Mouse (Mus musculus) CH12.LX (cell line): ENCODE measurements at regions not wholly inside any gene's neighbourhood (a gene's known extent, or its start where the extent isn't known, plus 50 kb on each side); places are given as distances from the start of the nearest gene placed in this dataset.

ENCODE experiments used
- DNase-seq: peaks from one replicate; pipeline ENCODE4 v3.0.0-alpha.2; 2013; ENCODE audit errors: extremely low read depth
- H3K27ac ChIP-seq: 2 replicates; pipeline ENCODE4 v1.5.1; 2012; ENCODE audit warnings: low read depth, mild to moderate bottlenecking, control low read depth, moderate library complexity; ENCODE audit not compliant: insufficient read depth
- H3K27me3 ChIP-seq: replicated peaks from 2 replicates; pipeline ENCODE3; 2012; ENCODE audit warnings: inconsistent platforms
- H3K36me3 ChIP-seq, 2 experiments: replicated peaks in 1 of 2; 2 replicates each; pipeline versions ENCODE3 to v1.6.1; 2012; ENCODE audit warnings: inconsistent platforms in 1 of 2, low read length in 1 of 2, mild to moderate bottlenecking in 1 of 2, mixed read lengths in 1 of 2, moderate library complexity in 1 of 2; ENCODE audit not compliant: control insufficient read depth in 1 of 2, insufficient read depth in 1 of 2
- H3K4me1 ChIP-seq, 2 experiments: 2 replicates each; pipeline ENCODE4 v1.6.1; 2012; ENCODE audit warnings: inconsistent platforms in 1 of 2, moderate library complexity in 1 of 2; ENCODE audit not compliant: insufficient read depth in 2 of 2, control insufficient read depth in 1 of 2
- H3K4me2 ChIP-seq: 2 replicates; pipeline ENCODE4 v1.6.1; 2012; ENCODE audit warnings: low read depth, mild to moderate bottlenecking, control low read depth; ENCODE audit not compliant: poor library complexity, insufficient read depth, severe bottlenecking
- H3K4me3 ChIP-seq, 3 experiments: fragments of 150-350 bp in 1 of 3; sonication (generic) in 1 of 3; replicated peaks in 1 of 3; 2 replicates each; pipeline versions ENCODE3 to v1.5.1; 2011 to 2012; ENCODE audit warnings: low read depth in 2 of 3, low read length in 2 of 3, mild to moderate bottlenecking in 2 of 3, moderate library complexity in 2 of 3, control low read depth in 1 of 3, improper control_type of control experiment in 1 of 3, inconsistent platforms in 1 of 3, mixed read lengths in 1 of 3; ENCODE audit not compliant: poor library complexity in 1 of 3
- H3K79me2 ChIP-seq: replicated peaks from 2 replicates; pipeline ENCODE4 v1.6.1; 2012; ENCODE audit warnings: mild to moderate bottlenecking, moderate library complexity; ENCODE audit not compliant: control insufficient read depth, poor library complexity, insufficient read depth, severe bottlenecking; ENCODE audit errors: extremely low read depth
- H3K9ac ChIP-seq: 2 replicates; pipeline ENCODE4 v1.6.1; 2012; ENCODE audit warnings: low read depth, mild to moderate bottlenecking, control low read depth, moderate library complexity; ENCODE audit not compliant: insufficient read depth
- H3K9me3 ChIP-seq: replicated peaks from 2 replicates; pipeline ENCODE3; 2012; ENCODE audit warnings: low read length, inconsistent platforms, mixed read lengths
- CHD2 ChIP-seq: IDR thresholded peaks from 2 replicates; pipeline ENCODE4 v1.6.1; 2011; ENCODE audit warnings: low read length, improper control_type of control experiment
- CTCF ChIP-seq, 2 experiments: IDR thresholded peaks in 1 of 2; conservative IDR thresholded peaks in 1 of 2; 2 replicates each; pipeline ENCODE4 v1.5.1; 2011 to 2012; ENCODE audit warnings: low read depth in 2 of 2, low read length in 2 of 2, improper control_type of control experiment in 1 of 2, inconsistent platforms in 1 of 2, mild to moderate bottlenecking in 1 of 2, moderate library complexity in 1 of 2
- ELF1 ChIP-seq: IDR thresholded peaks from 2 replicates; pipeline ENCODE4 v1.6.1; 2014; ENCODE audit warnings: low read depth, mild to moderate bottlenecking, inconsistent platforms, low read length, improper control_type of control experiment
- EP300 ChIP-seq: IDR thresholded peaks from 2 replicates; pipeline ENCODE4 v1.6.1; 2011; ENCODE audit warnings: low read length, improper control_type of control experiment
- GABPA ChIP-seq: IDR thresholded peaks from 2 replicates; pipeline ENCODE4 v1.6.1; 2012; ENCODE audit warnings: low read depth, low read length, improper control_type of control experiment, inconsistent platforms; ENCODE audit not compliant: insufficient replicate concordance
- IRF4 ChIP-seq: IDR thresholded peaks from 2 replicates; pipeline ENCODE4 v1.6.1; 2014; ENCODE audit warnings: low read depth, mild to moderate bottlenecking, inconsistent platforms, low read length, improper control_type of control experiment
- JUN ChIP-seq: IDR thresholded peaks from 2 replicates; pipeline ENCODE4 v1.6.1; 2011; ENCODE audit warnings: low read depth, mild to moderate bottlenecking, low read length, improper control_type of control experiment, moderate library complexity; ENCODE audit not compliant: insufficient read depth
- MAZ ChIP-seq: IDR thresholded peaks from 2 replicates; pipeline ENCODE4 v1.6.1; 2012; ENCODE audit warnings: low read depth, mild to moderate bottlenecking, inconsistent platforms, low read length, improper control_type of control experiment, moderate library complexity
- MEF2A ChIP-seq: IDR thresholded peaks from 2 replicates; pipeline ENCODE4 v1.6.1; 2014; ENCODE audit warnings: low read depth, mild to moderate bottlenecking, inconsistent platforms, low read length, improper control_type of control experiment, borderline replicate concordance
- MXI1 ChIP-seq: IDR thresholded peaks from 2 replicates; pipeline ENCODE4 v1.6.1; 2011; ENCODE audit warnings: mild to moderate bottlenecking, low read depth, low read length, improper control_type of control experiment
- MYC ChIP-seq: IDR thresholded peaks from 2 replicates; pipeline ENCODE4 v1.6.1; 2011; ENCODE audit warnings: low read depth, mild to moderate bottlenecking, improper control_type of control experiment, low read length
- PAX5 ChIP-seq: IDR thresholded peaks from 2 replicates; pipeline ENCODE4 v1.6.1; 2012; ENCODE audit warnings: low read length, inconsistent platforms, mixed read lengths
- POLR2AphosphoS2 ChIP-seq: IDR thresholded peaks from 2 replicates; pipeline ENCODE4 v1.6.1; 2011; ENCODE audit warnings: low read depth, low read length, improper control_type of control experiment
- RAD21 ChIP-seq: IDR thresholded peaks from 2 replicates; pipeline ENCODE4 v1.6.1; 2011; ENCODE audit warnings: low read depth, mild to moderate bottlenecking, low read length, improper control_type of control experiment, moderate library complexity
- RCOR1 ChIP-seq: conservative IDR thresholded peaks from 2 replicates; pipeline ENCODE4 v1.6.1; 2012; ENCODE audit warnings: low read depth, mild to moderate bottlenecking, inconsistent platforms, low read length, improper control_type of control experiment
- SIN3A ChIP-seq: IDR thresholded peaks from 2 replicates; pipeline ENCODE4 v1.6.1; 2012; ENCODE audit warnings: low read length, improper control_type of control experiment, inconsistent platforms
- SMC3 ChIP-seq: IDR thresholded peaks from 2 replicates; pipeline ENCODE4 v1.6.1; 2011; ENCODE audit warnings: low read depth, low read length, improper control_type of control experiment
- TBP ChIP-seq: conservative IDR thresholded peaks from 2 replicates; pipeline ENCODE4 v1.6.1; 2011; ENCODE audit warnings: low read depth, low read length, improper control_type of control experiment
- UBTF ChIP-seq: IDR thresholded peaks from 2 replicates; pipeline ENCODE4 v1.6.1; 2012; ENCODE audit warnings: low read depth, mild to moderate bottlenecking, inconsistent platforms, low read length, improper control_type of control experiment, moderate library complexity
- USF1 ChIP-seq: IDR thresholded peaks from 2 replicates; pipeline ENCODE4 v1.6.1; 2014; ENCODE audit warnings: low read depth, mild to moderate bottlenecking, inconsistent platforms, low read length, improper control_type of control experiment
- ZC3H11A ChIP-seq: IDR thresholded peaks from 2 replicates; pipeline ENCODE4 v1.6.1; 2012; ENCODE audit warnings: low read depth, mild to moderate bottlenecking, inconsistent platforms, low read length, improper control_type of control experiment
- ZMIZ1 ChIP-seq: IDR thresholded peaks from 2 replicates; pipeline ENCODE4 v1.6.1; 2012; ENCODE audit warnings: low read depth, mild to moderate bottlenecking, inconsistent platforms, low read length, improper control_type of control experiment
- ZNF384 ChIP-seq: IDR thresholded peaks from 2 replicates; pipeline ENCODE4 v1.6.1; 2012; ENCODE audit warnings: low read depth, low read length, improper control_type of control experiment, inconsistent platforms
- dilution Hi-C: fragments of 300-500 bp; cut with MboI; formaldehyde crosslinking; loops from 2 replicates; pipeline ENCODE4 v1.14.3; 2020; ENCODE audit warnings: low sequenced_read_pairs; ENCODE audit not compliant: extremely low pct_unique_long_range_greater_than_20kb, extremely low pct_ligation_motif_present
- in situ Hi-C: fragments of 300-500 bp; cut with MboI; formaldehyde crosslinking; loops from 3 replicates; pipeline ENCODE4 v1.14.3; 2019; ENCODE audit warnings: low sequenced_read_pairs, low pct_ligation_motif_present, low pct_unique_long_range_greater_than_20kb, mixed read lengths

DNA sequence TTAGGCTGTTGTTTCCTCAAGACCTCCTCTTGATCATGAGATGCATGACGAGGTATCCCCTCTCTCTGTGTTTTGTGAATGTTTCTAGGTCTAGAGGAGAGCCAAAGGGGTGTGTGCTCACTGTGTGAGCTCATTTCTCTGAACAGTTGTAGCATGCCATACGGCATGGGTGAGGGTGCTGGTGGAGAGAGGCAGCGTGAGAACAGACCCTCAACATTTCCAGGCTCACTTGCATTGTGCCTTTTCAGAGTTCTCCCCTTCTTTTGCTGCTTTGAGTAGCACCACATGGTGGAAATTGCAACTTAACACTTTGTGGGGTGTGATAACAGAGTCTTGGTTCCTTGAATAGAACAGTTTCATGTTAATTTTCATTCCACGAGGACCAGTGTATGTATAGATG lies 315.8 kb downstream of the Brinp2 start:
- H3K27me3 ChIP-seq: no peaks in the 10 kb centered on the region
- no peak overlapping the region for H3K4me2 ChIP-seq
- no peak overlapping the region for H3K4me3 ChIP-seq
- no peak overlapping the region for H3K27ac ChIP-seq
- no peak for DNase-seq
- no peak for TF ChIP-seq SMC3
- TF ChIP-seq RAD21: no peak
- TF ChIP-seq CTCF (conservative IDR thresholded peaks at IDR 0.05 in 1 of 2, IDR thresholded peaks at IDR 0.05 in 1 of 2; ENCODE audit: low read depth in 2 of 2, low read length in 2 of 2): no peak
- no peak for TF ChIP-seq CHD2
- no peak for TF ChIP-seq USF1
- TF ChIP-seq JUN: no peak
- TF ChIP-seq TBP: no peak
- TF ChIP-seq GABPA: no peak
- no peak for TF ChIP-seq IRF4
- TF ChIP-seq ZC3H11A: no peak
- no peak for TF ChIP-seq UBTF
- TF ChIP-seq RCOR1: no peak
- no peak for TF ChIP-seq MEF2A
- no peak for TF ChIP-seq ZNF384
- no peak for TF ChIP-seq POLR2AphosphoS2
- H3K4me1 ChIP-seq: no peaks in the 10 kb centered on the region
- dilution Hi-C loops: no loop called here
- no peak overlapping the region for H3K9ac ChIP-seq
- H3K79me2 ChIP-seq: no peaks in the 10 kb centered on the region
- in situ Hi-C loops: no loop called here
- no peaks in the 10 kb centered on the region for H3K9me3 ChIP-seq
- no peaks in the 10 kb centered on the region for H3K36me3 ChIP-seq

DNA sequence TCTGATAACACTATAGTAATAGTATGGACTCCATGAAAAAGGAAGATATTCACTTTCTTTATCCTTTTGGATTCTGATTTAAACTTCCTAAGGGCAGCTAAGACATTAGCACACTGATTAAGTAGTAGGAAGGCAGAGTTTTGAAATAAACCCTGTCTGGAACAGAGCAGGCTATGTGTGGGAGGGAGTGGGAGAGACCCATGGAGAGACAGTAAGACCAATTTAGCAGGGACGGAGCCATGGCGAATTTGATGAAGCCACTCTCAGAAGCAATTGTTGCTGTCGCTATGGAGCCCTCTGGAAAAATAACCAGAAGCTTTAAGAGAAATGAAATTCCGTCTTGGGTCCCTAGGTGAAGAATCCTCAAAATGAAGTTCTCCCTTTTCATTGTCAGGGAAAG lies 303.5 kb downstream of the Brinp2 start:
- H3K4me2 ChIP-seq: no peak overlapping the region
- H3K9ac ChIP-seq: no peak overlapping the region
- H3K4me1 ChIP-seq: peaks cover 1 to 13% of the 10 kb centered on the region in 2 experiments; a peak in 3 of 4 replicates
- no peak for DNase-seq
- TF ChIP-seq PAX5: no peak
- no peak for TF ChIP-seq RAD21
- no peak for TF ChIP-seq POLR2AphosphoS2
- no peak for TF ChIP-seq MXI1
- no peak for TF ChIP-seq MYC
- no peak for TF ChIP-seq ZMIZ1
- TF ChIP-seq GABPA: no peak
- TF ChIP-seq IRF4: no peak
- no peak for TF ChIP-seq EP300
- no peak for TF ChIP-seq ELF1
- TF ChIP-seq MAZ: no peak
- no peak for TF ChIP-seq SIN3A
- no peak for TF ChIP-seq CTCF (conservative IDR thresholded peaks at IDR 0.05 in 1 of 2, IDR thresholded peaks at IDR 0.05 in 1 of 2; ENCODE audit: low read depth in 2 of 2, low read length in 2 of 2)
- dilution Hi-C loops (no loop called here), in situ Hi-C loops (no loop called here)
- no peaks in the 10 kb centered on the region for H3K9me3 ChIP-seq
- H3K27me3 ChIP-seq: peaks cover 1% of the 10 kb centered on the region
- no peak overlapping the region for H3K4me3 ChIP-seq
- no peak overlapping the region for H3K27ac ChIP-seq
- H3K36me3 ChIP-seq: no peaks in the 10 kb centered on the region
- H3K79me2 ChIP-seq: no peaks in the 10 kb centered on the region
